Mouse (Mus musculus): ENCODE measurements around the gene Mrgprb3.

Gene Mrgprb3

DNA sequence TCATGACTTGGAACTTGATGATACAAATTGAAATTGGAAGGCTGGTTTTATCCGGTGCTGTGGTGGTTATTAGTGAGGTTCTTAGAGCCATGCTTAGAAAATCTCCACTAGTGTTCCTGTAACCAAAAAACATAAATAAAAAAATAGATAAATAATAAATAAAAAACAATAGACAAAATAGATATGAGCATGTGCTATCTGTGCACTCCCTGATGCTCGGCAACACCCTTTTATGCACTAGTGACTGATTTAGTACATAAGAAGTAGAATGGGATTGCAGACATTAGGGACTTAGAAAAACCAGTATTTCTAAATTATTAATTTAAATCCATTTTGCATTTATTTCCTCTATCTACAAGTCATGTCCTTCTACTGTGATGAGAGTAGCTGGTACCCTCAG, at the start of gene Mrgprb3:
Mrgprb3 (minus strand) TSS at position 101 of the 400 bp plus-strand sequence.
- DNase-seq (ENCODE audit: inconsistent ontology term) = no peak

All from Muller cell, postnatal 12 days (primary cell).